Mouse (Mus musculus) spleen, postnatal 4 days (tissue): ENCODE data around the gene Aes.

Source experiments
- DNase-seq, 2 experiments: peaks; one replicate each; pipeline ENCODE4 v3.0.0; 2022; ENCODE audit warnings: low spot score in 2 of 2

Gene Aes

DNA sequence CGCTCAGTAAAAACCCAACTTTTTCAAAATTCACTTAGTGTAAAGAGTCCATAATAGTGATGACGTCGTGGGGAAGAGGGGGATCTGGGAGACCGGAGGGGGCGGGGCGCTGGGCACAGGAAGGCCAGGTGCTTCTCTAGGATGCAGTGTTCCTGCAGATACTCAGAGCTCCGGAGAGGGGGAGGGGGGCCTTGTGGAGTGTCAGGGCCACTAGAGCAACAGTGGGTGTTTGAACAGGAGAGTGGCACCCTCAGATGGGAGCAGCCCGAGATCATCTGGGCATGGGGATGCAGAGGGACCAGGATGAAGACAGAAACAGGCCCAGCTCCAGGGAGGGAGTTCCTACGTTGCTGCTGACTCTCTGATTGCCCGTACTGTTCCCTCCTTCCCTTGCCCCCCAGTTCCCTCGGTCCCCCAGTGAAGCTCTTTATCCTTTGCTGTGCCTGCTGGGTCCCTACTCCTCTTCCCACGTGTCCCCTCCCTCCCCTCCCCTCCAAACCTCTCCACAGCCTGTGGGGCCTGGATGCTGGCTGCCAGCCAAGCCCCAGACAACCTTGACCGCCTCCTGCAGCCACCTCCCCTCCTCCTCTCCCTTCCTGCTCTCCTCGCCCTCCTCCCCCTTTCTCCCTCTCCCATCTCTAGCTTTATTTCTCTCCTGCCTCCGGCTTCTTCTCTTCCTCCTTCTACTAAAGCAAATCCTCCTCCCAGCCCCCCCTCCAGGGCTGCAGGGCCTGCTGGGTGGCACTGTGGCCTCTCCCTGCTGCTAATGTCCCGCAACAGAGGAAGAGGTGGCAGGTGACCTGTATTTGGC is 9.3 kb downstream of the Aes start:
- DNase-seq, result peak in 1 of 2 experiments; percentile 18

DNA sequence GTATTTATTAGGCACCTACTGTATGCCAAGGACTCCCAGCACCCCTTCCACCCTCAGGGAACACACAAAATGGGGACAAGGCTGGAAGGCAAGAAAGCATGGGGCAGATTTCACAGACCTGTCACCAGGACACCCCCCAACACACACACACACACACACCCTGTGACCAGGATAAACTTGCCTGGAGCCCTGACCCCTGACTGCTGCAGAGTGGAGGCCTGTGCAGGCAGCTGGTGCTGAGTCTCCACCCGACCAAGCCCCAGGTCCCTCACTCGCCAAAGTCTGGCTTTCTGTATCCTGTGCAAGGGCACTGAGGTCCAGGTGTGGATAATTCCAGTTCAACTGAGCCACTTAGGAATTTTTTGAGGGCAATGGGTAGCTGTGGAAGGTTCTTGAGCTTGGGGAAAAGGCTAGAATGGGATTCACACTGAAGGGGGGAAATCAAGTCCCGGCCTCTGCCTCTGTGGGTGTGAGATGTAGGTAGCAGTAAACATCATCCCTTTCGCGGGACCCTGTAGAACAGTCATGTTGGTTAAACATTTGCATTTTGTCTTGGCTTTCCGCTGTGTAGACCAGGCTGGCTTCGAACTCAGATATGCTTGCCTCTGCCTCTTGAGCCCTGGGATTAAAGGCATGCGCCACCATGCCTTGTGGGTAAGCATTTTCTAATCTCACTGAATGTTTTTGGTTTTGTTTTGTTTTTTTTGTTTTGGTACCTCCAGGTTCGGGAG is 10.4 kb downstream of the Aes start:
- no peak for DNase-seq

DNA sequence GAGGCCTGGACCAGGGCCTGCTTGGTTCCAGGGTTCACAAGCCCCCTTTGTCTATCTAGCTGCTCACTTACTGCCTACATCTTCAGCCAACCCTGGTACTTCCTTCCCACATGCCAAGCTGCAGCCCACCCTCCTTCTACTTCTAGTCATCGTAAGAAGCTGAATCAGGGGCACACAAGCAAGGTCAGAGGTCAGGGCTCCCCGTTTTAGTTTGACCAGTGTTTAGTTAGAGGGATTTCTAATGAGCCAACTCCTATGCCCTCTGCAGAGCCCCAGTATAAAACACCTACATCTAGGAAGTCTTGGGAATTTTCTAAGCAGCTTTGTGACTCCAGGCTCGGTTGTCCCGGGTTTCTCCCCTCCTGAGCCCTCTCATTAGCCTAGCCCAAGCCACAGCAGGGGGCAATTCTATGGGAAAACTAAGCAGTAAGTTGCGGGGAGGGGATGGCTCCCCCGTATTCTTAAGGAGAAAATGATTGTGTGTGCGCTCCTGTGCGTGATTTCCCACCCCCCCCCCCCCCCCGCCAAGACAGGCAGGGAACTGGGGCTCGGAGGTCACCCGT is 11.0 kb downstream of the Aes start:
- no peak for DNase-seq

DNA sequence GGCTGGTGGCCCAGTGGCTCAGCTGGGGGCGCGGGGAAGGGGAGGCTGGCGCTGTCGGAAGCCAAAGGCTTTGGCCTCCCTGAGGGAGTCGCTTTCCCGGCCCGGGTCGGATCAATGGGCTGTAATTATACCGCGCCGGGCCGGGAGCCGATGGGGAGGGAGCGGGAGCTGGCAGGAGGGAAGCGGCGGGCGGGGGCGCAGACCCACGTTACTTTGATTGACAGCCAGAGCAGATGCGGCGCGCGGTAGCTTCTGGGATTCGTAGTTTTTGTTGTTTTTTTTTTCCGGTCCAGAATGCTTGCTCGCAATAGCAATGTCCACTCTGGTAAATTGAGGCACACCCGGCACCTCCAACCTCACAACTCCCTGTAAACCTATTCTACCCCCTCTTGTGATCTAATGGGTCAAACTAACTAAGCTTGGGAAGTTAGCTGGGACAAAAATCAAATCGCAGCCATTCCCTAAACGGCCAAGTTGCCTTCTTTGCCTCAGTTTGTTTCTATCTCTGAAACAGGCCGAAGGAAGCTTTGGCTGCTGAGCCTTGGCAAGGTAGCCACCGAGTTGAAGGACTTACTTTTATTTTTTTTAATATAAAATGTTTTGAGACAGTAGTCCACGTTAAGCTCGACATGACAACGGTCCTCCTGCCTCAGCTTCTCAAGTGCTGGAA is 11.7 kb downstream of the Aes start:
- peak; percentile 77 to 88 for DNase-seq

DNA sequence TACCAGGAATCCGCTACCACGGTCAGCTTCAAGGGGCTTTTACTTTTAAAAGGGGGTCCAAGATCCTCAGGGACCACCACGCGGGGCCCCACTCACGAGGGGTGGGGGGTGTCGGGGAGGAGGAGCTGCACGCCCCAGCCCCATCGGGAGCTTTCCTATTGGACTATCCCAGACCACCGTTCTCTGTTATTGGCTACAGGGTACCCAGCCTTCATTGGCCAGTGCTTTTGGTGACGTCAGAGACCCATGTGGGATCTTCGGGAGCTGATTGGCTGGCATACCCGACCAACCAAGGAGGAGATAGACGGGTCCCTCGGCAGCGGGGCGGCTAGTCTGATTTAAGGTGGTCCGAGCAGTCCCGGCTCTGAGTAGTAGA is 12.2 kb downstream of the Aes start:
- DNase-seq, result peak; percentile 90 to 93

DNA sequence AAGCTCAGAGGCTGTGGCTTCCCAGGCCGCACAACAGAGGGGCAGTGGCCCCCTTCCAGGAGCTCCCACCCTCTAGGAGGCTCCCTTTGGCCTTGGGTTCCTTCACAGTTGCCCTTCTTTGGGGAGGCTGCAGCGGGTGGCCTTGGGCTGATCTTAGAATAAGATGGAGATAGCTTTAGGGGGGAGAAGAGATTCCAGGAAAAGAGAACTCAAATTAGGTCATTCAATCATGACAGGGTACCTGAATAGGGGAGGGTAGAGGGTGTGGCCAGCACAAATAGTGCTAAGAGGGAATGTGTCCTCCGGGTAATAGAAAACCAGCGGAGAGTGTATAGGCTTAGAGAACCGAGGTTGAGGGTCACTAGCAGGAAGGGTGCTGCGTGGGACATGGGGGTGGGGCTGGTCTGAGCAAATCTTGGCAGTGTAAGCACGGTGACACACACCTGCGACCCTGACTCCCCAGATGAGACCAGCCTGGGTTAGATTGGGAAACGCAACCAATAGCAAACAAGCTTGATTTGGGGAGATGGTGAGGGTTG is 12.9 kb downstream of the Aes start:
- DNase-seq, result no peak

DNA sequence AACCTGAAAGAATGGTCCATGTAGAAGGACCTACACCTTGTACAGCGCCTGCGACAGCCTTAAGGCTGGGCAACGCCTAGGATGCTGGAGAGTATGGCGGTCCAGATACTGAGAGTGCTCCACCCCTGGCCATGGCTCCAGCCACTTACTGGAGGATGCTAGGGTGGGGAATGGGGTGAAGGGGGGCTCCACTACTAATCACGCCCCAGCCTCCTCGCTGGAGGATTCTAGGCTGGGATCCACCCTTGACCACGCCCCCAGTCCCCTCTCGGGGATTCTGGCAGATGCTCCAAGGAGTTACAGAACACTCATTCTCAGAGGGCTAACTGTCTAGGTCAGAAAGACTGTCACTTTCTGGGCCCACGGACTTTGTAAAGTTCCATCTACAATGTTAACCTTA is 13.7 kb downstream of the Aes start:
- no peak for DNase-seq

DNA sequence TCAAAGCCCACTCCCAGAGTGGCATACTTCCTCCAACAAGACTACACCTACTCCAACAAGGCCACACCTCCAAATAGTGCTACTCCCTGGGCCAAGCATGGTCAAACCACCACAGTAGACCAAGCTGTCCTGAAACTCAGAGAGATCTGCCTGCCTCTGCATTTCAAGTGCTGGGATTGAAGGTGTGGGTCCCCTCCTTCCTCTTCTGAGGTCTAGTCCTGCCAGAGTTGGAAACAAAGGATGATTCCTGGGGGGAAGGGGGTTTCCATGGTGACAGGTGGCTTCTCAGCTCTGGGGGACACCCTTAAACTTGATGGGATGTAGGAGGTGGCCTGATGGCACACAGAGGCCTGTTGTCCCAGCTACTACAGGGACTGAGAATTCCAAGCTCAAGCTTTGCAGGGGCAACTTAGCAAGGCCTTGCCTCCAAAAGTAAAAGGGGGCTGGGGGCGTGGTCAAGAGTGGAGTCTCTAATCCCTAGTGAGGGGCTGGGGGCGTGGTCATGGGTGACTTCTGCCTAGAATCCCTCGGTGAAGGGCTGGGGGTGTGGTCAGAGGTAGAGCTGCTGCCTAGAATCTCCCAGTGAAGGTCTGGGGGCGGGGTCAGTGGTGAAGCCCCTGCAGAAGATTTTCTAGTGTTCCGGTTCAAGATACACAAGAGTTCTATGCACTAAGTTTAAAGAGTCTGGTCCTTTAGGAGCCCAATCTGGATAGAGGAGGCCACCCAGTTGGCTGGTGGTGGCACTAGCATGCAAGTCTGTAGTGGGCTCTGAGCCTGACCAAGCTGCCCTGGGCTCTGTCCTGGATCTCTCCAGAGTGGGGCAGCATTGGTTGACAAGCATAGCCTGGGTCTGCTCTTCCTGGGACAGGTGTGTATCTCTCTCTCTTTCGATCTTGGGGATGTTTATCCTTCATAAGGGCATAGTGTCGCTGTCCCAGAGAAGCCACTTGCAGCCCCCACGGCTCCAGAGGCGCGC is 15.1 kb downstream of the Aes start, which contains the start of gene Tle2:
Gene Tle2, plus strand, starts transcription at position 481 of the 976 bp plus-strand sequence.
- no peak for DNase-seq

DNA sequence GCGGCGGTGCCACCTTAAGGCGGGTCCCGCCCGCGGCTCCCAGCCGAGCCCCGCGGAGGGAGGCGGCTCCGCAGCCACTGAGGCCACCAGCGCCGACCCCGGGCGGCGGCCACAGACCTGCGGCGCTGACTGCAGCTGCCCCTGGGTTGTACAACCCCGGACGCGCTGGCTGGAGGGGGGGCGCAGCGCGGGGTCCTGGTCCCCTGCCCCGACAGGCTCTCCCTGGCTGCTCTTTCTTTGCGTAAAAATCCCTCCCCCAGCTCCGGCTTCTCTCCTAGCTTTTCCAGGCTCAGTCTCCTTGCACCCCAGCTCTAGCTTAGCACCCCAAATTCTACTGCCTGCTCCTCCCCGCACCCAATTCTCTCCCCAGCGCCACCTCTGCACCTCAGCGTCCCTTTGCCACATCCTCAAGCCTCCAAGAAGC is 15.9 kb downstream of the Aes start:
- DNase-seq, result no peak

DNA sequence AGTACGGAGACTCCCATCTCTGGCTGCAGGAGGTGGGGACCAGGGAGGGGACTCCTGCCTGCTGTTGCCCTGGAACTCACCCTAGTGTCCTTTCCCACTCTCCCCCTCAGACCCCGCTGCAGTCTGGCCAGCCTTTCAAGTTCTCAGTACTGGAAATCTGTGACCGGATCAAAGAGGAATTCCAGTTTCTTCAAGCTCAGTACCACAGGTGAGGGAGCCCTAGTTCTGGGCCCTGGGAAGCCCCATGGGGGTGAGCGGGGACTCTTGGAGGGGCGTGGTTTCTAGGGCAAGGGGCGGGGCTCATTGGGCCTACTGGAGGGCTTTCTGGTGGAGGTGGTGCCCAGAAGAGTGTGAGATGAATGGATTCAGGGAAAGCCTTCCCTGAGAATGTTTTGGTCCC is 16.4 kb downstream of the Aes start:
- no peak for DNase-seq

DNA sequence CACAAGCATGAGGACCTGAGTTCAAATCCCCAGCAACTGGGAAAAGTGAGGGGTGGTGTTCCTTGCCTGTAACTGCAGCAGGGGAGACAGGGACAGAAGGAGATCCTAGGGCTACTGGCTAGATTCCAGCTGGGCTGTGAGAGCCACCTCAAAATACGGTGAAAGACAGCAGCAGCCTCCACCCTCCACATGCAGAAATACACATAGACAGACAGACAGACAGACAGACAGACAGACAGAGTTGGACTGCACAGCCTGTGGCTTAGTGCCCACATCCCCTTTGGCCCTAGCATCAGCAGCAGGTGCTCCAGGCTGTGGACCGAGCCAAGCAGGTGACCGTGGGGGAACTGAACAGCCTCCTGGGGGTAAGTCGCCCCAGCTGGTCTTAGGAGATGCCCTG is 20.7 kb downstream of the Aes start:
- no peak for DNase-seq

DNA sequence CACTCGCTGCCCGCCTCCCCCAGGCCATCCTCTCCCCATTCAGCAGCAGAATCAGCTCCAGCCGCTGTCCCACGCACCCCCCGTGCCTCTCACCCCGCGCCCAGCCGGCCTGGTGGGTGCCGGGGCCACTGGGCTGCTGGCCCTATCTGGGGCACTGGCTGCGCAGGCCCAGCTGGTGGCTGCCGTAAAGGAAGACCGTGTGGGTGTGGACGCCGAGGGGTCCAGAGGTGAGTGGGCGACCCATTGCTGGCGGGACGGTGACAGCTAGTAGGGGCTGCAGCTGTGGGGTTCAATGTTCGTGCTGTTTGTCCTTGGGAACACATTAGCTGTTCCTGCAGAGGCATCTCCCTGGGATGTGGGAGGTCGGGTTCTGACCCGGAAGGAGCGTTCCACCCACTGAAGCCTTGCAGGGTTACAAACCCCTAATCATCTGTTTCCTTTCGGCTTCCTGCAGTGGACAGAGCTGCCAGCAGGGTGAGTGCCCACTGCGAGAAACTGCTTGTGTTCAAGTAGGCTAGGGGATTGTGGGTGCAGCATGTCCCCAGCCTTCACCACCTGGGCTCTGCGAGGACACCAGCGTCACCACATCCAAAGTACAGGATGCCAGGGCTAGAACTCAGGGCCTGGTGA is 21.3 kb downstream of the Aes start:
- DNase-seq, result peak in 1 of 2 experiments; percentile 68

DNA sequence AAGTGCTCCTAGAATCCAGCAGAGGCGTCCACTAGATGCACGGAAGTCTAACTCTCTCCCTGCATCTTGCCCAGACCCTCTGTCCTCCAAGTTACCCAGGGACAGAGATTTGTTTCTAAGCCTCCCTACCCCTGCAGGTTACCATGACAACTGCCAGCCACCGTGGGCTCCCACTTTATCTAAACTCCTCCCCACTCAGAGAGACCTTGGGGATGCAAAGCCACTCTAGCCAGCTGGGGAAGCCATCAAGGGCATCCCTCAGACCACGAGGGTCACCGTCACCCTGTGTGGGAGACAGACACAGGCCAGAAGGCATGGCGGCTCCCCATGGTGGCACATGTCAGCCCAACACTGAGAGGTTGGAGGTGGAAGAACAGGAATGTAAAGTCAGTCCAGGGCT is 24.1 kb downstream of the Aes start:
- DNase-seq, result no peak

DNA sequence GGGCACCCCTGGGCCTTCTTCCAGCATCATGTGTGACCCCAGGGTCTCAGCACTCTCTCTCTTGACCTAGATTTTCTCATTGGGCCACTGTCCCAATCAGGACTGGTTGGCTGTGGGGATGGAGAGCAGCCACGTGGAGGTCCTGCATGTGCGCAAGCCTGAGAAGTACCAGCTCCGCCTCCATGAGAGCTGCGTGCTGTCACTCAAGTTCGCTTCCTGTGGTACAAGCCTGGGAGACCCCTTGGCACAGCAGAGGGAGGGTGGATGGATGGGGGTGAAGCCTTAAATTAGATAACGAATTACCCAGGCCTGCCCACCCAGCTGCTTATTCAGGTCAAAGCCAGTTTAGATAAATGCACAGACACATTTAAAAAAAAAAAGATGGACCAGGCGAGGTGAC is 29.5 kb downstream of the Aes start:
- DNase-seq, result no peak

DNA sequence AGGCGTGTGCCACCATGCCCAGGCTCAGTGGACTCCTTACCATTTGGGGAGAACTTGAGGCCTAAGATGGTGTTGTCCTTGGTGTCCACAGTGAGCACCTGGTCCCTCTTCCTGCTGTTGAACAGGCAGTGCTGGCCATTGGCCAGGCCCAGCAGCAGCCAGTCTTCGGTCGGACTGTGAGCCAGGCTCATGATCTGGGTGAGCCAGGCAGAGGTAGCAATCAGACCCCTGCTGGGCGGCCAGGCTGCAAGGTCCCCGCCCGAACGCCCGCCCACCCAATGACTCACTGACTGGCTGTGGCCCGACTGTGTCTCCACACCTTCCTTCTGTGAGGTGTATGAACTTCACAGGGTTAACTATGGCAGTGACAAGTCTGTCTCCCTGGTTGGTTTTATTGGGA is 32.6 kb downstream of the Aes start:
- DNase-seq, result no peak

DNA sequence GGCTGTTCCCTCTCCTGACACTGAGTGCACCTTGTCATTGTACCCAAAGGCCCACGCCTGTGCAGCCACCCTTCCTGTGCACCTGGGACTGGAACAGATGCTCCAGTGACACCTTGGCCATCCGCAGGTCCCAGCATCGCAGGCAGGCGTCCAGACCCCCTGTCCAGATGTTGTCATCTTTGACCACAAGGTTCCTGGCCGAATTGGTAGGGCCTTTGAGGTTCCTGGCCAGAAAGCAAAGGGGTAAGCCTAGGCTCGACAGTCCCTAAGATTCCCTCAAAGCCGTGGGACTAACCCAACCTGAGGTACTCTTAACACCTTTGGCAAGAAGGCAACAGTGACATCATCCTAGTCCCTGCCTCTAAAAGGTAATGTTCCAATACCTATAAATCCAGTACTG is 33.3 kb downstream of the Aes start:
- no peak for DNase-seq

DNA sequence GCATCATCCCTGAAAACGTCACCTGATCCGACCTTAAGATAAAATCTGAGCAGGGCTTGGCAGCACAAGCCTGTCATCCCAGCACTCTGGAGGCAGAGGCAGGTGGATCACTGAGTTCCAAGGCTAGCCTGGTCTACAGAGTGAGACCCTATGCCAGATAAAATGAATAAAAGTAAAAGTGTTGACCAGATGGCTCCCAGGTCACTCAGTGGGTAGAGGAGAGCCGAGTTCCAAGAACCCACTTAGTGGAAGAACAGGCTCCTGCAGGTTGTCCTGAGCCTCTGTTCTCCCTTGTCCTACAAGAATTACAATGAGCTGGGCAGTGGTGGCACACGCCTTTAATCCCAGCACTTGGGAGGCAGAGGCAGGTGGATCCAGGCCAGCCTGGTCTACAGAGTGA is 33.9 kb downstream of the Aes start:
- no peak for DNase-seq

DNA sequence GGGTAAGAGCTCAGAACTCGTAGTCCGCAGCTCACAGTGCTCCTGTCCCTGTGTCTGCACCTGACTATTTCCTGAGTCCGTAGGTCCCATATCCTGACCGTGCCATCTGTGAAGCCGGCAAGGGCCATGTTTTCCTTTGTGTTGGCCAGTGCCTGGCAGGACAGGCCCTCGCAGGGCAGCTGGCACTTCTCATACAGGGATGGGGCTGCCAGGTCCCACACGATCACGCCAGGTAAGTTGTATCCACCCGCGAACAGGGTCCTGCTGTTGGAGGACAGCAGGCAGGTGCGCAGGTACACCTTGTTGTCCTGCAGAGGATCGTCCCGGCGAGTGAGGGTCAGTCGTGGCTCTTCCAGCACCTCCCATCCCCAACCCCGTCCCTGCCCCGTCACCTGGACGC is 34.6 kb downstream of the Aes start:
- no peak for DNase-seq

DNA sequence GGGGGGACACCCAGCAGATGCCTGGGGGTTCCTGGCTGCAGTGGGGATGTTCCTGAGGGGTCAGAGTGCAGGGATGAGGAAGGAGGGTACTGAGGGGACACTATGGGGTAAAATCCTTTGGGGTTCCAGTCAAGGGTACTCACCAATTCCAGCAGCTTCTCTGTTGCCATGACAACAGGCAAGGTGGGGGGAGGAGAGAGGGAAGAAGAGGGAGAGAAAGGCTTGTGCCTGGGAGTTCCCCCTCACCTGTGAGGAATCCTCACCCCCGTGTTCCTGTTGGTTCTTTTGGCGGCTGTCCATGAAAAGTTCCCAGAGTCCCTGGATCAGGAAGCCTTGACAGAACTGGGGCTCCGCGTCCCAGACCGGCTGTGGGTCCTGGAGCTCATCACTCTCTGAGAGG is 36.3 kb downstream of the Aes start:
- no peak for DNase-seq

DNA sequence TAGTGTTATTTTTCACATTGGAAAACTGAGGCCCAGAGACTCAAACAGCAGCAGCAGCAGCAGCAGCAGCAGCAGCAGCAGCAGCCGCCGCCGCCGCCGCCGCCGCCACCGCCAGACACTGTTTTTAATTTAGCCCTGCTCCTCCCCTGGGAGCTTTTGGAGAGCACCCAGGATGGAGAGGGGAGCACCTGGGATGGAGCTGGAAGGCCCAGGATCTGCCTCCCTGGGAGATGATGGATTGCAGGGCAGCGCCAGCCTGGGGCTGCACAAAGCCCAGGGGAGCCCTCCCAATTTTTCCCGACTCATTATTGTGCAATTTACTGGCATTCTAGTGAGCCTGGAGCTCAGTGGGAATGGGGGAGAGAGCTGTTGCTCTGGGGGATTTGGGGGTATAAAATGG is 37.3 kb downstream of the Aes start:
- DNase-seq, result no peak
